In genomic region chr10:42581694-42582565, GRCm38 (mm10) we compare ENCODE assay signal across 9 mouse cellular contexts. TPM values are rescaled to one million over a fixed set of nuclear protein-coding genes. Genes with fewer than 3 reads are reported as not detected.
DNase-seq lines count a peak whose midpoint lies in the region; ATAC-seq lines count a peak whose summit lies in the region.
"Had no signal": no experiment of that assay in that cellular context is flagged by ENCODE, and none has a peak within 500 bp of the region (broad histone marks: within the 10 kb centered on the region; RNA-seq: fewer than 3 reads in every experiment).

No protein-coding gene starts in this region.

- no peak overlapping the region for H3K4me2 ChIP-seq in limb, embryonic 11.5 days (ENCODE audit: low read depth, severe bottlenecking)
- H3K4me2 ChIP-seq in forebrain, embryonic 14.5 days (ENCODE audit: low read length) = peak overlapping the region; percentile 86
- peak overlapping the region; percentile 63 for H3K4me2 ChIP-seq in midbrain, embryonic 13.5 days (replicated peaks)

- no peaks in the 10 kb centered on the region for H3K36me3 ChIP-seq in limb, embryonic 11.5 days (ENCODE audit: control insufficient read depth, insufficient read depth, low read length)
- H3K36me3 ChIP-seq in limb, embryonic 10.5 days = no peaks in the 10 kb centered on the region
- peaks cover under 1% of the 10 kb centered on the region; the same call in 1 of the 2 replicates for H3K36me3 ChIP-seq in forebrain, embryonic 14.5 days (ENCODE audit: control insufficient read depth, insufficient read depth, low read length)
- H3K36me3 ChIP-seq in midbrain, embryonic 13.5 days = no peaks in the 10 kb centered on the region

- H3K27me3 ChIP-seq in limb, embryonic 11.5 days (ENCODE audit: control insufficient read depth, insufficient read depth, low read length) = peaks cover 94% of the 10 kb centered on the region
- H3K27me3 ChIP-seq in limb, embryonic 10.5 days (ENCODE audit: low read depth, poor library complexity, severe bottlenecking) = peaks cover 100% of the 10 kb centered on the region
- H3K27me3 ChIP-seq in forebrain, embryonic 14.5 days (replicated peaks; ENCODE audit: control insufficient read depth, insufficient read depth, low read length) = 0 out of 2 replicates have a peak, but pooled peaks cover under 1% of the 10 kb centered on the region
- peaks cover 93% of the 10 kb centered on the region for H3K27me3 ChIP-seq in midbrain, embryonic 13.5 days

- no peak overlapping the region for H3K27ac ChIP-seq in limb, embryonic 11.5 days (replicated peaks; ENCODE audit: low read depth, low read length)
- H3K27ac ChIP-seq in limb, embryonic 10.5 days = no peak overlapping the region
- H3K27ac ChIP-seq in forebrain, embryonic 14.5 days (ENCODE audit: low read depth, low read length) = peak overlapping the region; percentile 75
- H3K27ac ChIP-seq in midbrain, embryonic 13.5 days = peak overlapping the region; percentile 35; the same call in 1 of the 2 replicates

- H3K9me3 ChIP-seq in limb, embryonic 11.5 days (ENCODE audit: control insufficient read depth, low read length) = no peaks in the 10 kb centered on the region; the same call in 1 of the 2 replicates
- H3K9me3 ChIP-seq in limb, embryonic 10.5 days (replicated peaks) = 0 out of 2 replicates have a peak, but pooled peaks cover 4% of the 10 kb centered on the region
- no peaks in the 10 kb centered on the region for H3K9me3 ChIP-seq in forebrain, embryonic 14.5 days (replicated peaks; ENCODE audit: control insufficient read depth, low read length)
- H3K9me3 ChIP-seq in midbrain, embryonic 13.5 days = no peaks in the 10 kb centered on the region

- DNase-seq in limb, embryonic 11.5 days (ENCODE audit: low spot score) = peak; percentile 69
- DNase-seq in limb, embryonic 10.5 days (ENCODE audit: low spot score) = no peak
- peak; percentile 63 for DNase-seq in embryo, embryonic 10 days (ENCODE audit: low spot score)
- peak; percentile 62 for DNase-seq in forebrain, embryonic 14.5 days (ENCODE audit: low spot score)
- no peak for DNase-seq in urinary bladder, postnatal 10 days (ENCODE audit: low spot score)
- DNase-seq in gastrocnemius, postnatal 10 days = no peak

- under 1% methylated on average over 44 of the region's 45 CpGs for WGBS in limb, embryonic 11.5 days
- under 1% methylated on average over 45 of the region's 45 CpGs for WGBS in limb, embryonic 10.5 days
- WGBS in forebrain, embryonic 14.5 days = under 1% methylated on average over 45 of the region's 45 CpGs
- under 1% methylated on average over 45 of the region's 45 CpGs for WGBS in midbrain, embryonic 13.5 days

- 0 out of 2 replicates have a peak overlapping the region, but pooled peaks have one; percentile 0 for H3K4me3 ChIP-seq in limb, embryonic 11.5 days (ENCODE audit: low read depth, low read length)
- no peak overlapping the region for H3K4me3 ChIP-seq in limb, embryonic 10.5 days
- H3K4me3 ChIP-seq in forebrain, embryonic 14.5 days (ENCODE audit: low read depth, low read length) = peak overlapping the region; percentile 68
- H3K4me3 ChIP-seq in midbrain, embryonic 13.5 days (replicated peaks) = peak overlapping the region; percentile 49

- H3K4me1 ChIP-seq in limb, embryonic 11.5 days (ENCODE audit: control insufficient read depth, insufficient read depth, low read length) = peaks cover 19% of the 10 kb centered on the region
- H3K4me1 ChIP-seq in limb, embryonic 10.5 days = peaks cover 46% of the 10 kb centered on the region
- peaks cover 34% of the 10 kb centered on the region for H3K4me1 ChIP-seq in forebrain, embryonic 14.5 days (ENCODE audit: control insufficient read depth, insufficient read depth, low read length)
- peaks cover 77% of the 10 kb centered on the region for H3K4me1 ChIP-seq in midbrain, embryonic 13.5 days (replicated peaks)

- no peak for ATAC-seq in limb, embryonic 11.5 days (ENCODE audit: insufficient number of reproducible peaks, low FRiP score, low TSS enrichment, low read depth)
- no peak; the same call in 1 of the 2 replicates for ATAC-seq in forebrain, embryonic 14.5 days
- ATAC-seq in midbrain, embryonic 13.5 days = no peak
- ATAC-seq in CD4-positive, CD25-positive, alpha-beta regulatory T cell, adult 4 months = no peak

- H3K9ac ChIP-seq in limb, embryonic 11.5 days (ENCODE audit: low read length) = no peak overlapping the region
- H3K9ac ChIP-seq in forebrain, embryonic 14.5 days (ENCODE audit: low read length) = peak overlapping the region; percentile 90
- H3K9ac ChIP-seq in midbrain, embryonic 13.5 days (replicated peaks) = peak overlapping the region; percentile 70

RNA-seq across cellular contexts. Expression of gene Nr2e1, which starts 1.5 kb away (rescaled TPM):
- polyA plus RNA-seq in limb, embryonic 11.5 days (2014; fragmentation: Nextera tagmentation; extraction: Ambion mirVana) = not detected in 2 replicates
- not detected in 2 replicates for polyA plus RNA-seq in limb, embryonic 10.5 days (2016; fragmentation: Nextera tagmentation; extraction: Ambion mirVana)
- polyA plus RNA-seq in forebrain, embryonic 14.5 days (2014; fragmentation: Nextera tagmentation; extraction: Ambion mirVana) = 33.2 and 39.4 TPM in 2 replicates
- polyA plus RNA-seq in midbrain, embryonic 13.5 days (2015; fragmentation: Nextera tagmentation; extraction: Ambion mirVana) = 14.8 and 16.9 TPM in 2 replicates
- polyA plus RNA-seq in CD4-positive, CD25-positive, alpha-beta regulatory T cell, adult 4 months (2017; shearing (Covaris generic)) = not detected
- not detected for total RNA-seq in gastrocnemius, postnatal 10 days (2021)
- polyA plus RNA-seq: neural tube, embryonic 14.5 days had no signal

RNA-seq across cellular contexts. Expression of gene Ostm1, which starts 1.7 kb away (rescaled TPM):
- polyA plus RNA-seq in limb, embryonic 11.5 days (2014; fragmentation: Nextera tagmentation; extraction: Ambion mirVana) = 8.0 and 8.2 TPM in 2 replicates
- 8.4 and 8.9 TPM in 2 replicates for polyA plus RNA-seq in limb, embryonic 10.5 days (2016; fragmentation: Nextera tagmentation; extraction: Ambion mirVana)
- 54.2 and 54.9 TPM in 2 replicates for polyA plus RNA-seq in forebrain, embryonic 14.5 days (2014; fragmentation: Nextera tagmentation; extraction: Ambion mirVana)
- 35.6 and 37.4 TPM in 2 replicates for polyA plus RNA-seq in midbrain, embryonic 13.5 days (2015; fragmentation: Nextera tagmentation; extraction: Ambion mirVana)
- 10 to 100 TPM; 39.9 TPM for polyA plus RNA-seq in CD4-positive, CD25-positive, alpha-beta regulatory T cell, adult 4 months (2017; shearing (Covaris generic))
- total RNA-seq in gastrocnemius, postnatal 10 days (2021) = 10 to 100 TPM in 1 of 2 experiments, 1 to 10 TPM in 1; 9.3 to 10.7 TPM

Comparison
In these comparisons a context has a peak if more than half of its experiments do, and no peak if none do; other contexts are left out.
1. DNase-seq: peak in limb, embryonic 11.5 days (single experiment), embryo, embryonic 10 days (single experiment) and forebrain, embryonic 14.5 days (single experiment); none in limb, embryonic 10.5 days (single experiment), urinary bladder, postnatal 10 days (single experiment) and gastrocnemius, postnatal 10 days (single experiment).
2. H3K27ac ChIP-seq: peak in forebrain, embryonic 14.5 days (single experiment) and midbrain, embryonic 13.5 days (single experiment); none in limb, embryonic 11.5 days (single experiment) and limb, embryonic 10.5 days (single experiment).
3. RNA of gene Nr2e1, which starts 1.5 kb away (polyA plus RNA-seq): 33.2 to 39.4 TPM in forebrain, embryonic 14.5 days and 14.8 to 16.9 TPM in midbrain, embryonic 13.5 days; not detected in CD4-positive, CD25-positive, alpha-beta regulatory T cell, adult 4 months, not detected in limb, embryonic 11.5 days and not detected in limb, embryonic 10.5 days; every median in the first group is over 10 times any median in the second.